Mouse (Mus musculus) kidney, embryonic 16.5 days (tissue): Measurements from ENCODE around the gene Usp35. TPM values are rescaled to one million over a fixed set of nuclear protein-coding genes. Genes with fewer than 3 reads are reported as not detected.

Experiments
- ATAC-seq: fragments of 200-750 bp; cut with Nextera tagmentation; 2 replicates; pipeline ENCODE4 v1.8.0; 2017; ENCODE audit warnings: moderate TSS enrichment; ENCODE audit not compliant: low FRiP score, low TSS enrichment
- H3K27ac ChIP-seq: fragments of 300-500 bp; sonication (generic); 2 replicates; pipeline ENCODE4 v1.5.1; 2014; ENCODE audit warnings: low read length
- H3K27me3 ChIP-seq: fragments of 300-500 bp; sonication (generic); 2 replicates; pipeline ENCODE4 v1.6.1; 2014; ENCODE audit warnings: low read length, control low read depth, mixed read lengths; ENCODE audit not compliant: insufficient read depth
- H3K36me3 ChIP-seq: fragments of 300-500 bp; sonication (generic); 2 replicates; pipeline ENCODE4 v1.6.1; 2014; ENCODE audit warnings: low read length, control low read depth, mixed read lengths; ENCODE audit not compliant: insufficient read depth
- H3K4me1 ChIP-seq: fragments of 300-500 bp; sonication (generic); 2 replicates; pipeline ENCODE4 v1.6.1; 2014; ENCODE audit warnings: low read length, control low read depth, mixed read lengths; ENCODE audit not compliant: insufficient read depth
- H3K4me2 ChIP-seq: fragments of 300-500 bp; sonication (generic); replicated peaks from 2 replicates; pipeline ENCODE4 v1.6.1; 2014; ENCODE audit warnings: low read depth, low read length
- H3K4me3 ChIP-seq: fragments of 300-500 bp; sonication (generic); 2 replicates; pipeline ENCODE4 v1.5.1; 2014; ENCODE audit warnings: mild to moderate bottlenecking, low read length
- H3K9ac ChIP-seq: fragments of 300-500 bp; sonication (generic); replicated peaks from 2 replicates; pipeline ENCODE4 v1.6.1; 2014; ENCODE audit warnings: low read length
- H3K9me3 ChIP-seq: fragments of 300-500 bp; sonication (generic); 2 replicates; pipeline ENCODE4 v1.6.1; 2016; ENCODE audit warnings: low read length, control low read depth
- WGBS: fragments of 180-500 bp; shearing (Covaris S2); extraction: QIAGEN DNeasy Blood & Tissue Kit; methylation state at CpG from one replicate; pipeline ENCODE4 v1.1.7; 2014; 5-methylcytosine and 5-hydroxymethylcytosine counted together
- polyA plus RNA-seq: library from polyadenylated mRNA; unstranded; fragments of >200 nt; fragmentation: Nextera tagmentation; extraction: Ambion mirVana; gene quantifications from 2 replicates; pipeline ENCODE4 v1.2.1, GENCODE M21; 2015

Gene Usp35
- polyA plus RNA-seq, 1 experiment from 2014 or later = 1.7 TPM

DNA sequence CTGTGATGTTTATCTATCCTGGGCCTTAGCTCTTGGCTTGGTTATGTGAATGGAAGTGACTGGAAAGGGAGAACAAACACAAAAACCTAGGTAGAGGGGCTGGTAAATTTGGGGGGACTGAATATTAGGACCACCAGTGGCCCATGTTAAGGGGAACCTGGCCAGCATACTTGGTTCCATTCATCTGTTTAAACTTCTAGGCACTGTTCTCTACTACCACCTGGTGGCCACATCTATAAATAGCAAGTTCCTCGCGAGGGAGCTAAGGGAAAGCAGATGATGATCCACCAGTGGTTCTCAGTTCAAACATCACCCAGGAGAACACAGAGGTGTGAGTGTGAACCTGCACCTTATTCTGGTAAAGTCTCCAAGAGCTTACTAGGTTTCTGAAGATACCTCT is 34.4 kb downstream of the Usp35 start:
- Histone ChIP-seq H3K9me3 (no peaks in the 10 kb centered on the region), H3K27ac (no peak overlapping the region), H3K4me3 (no peak overlapping the region), H3K27me3 (no peaks in the 10 kb centered on the region), H3K36me3 (peaks cover 15% of the 10 kb centered on the region), H3K9ac (no peak overlapping the region), H3K4me1 (no peaks in the 10 kb centered on the region), H3K4me2 (no peak overlapping the region)
- WGBS = 7% methylated on average over 2 of the region's 2 CpGs
- ATAC-seq = no peak

DNA sequence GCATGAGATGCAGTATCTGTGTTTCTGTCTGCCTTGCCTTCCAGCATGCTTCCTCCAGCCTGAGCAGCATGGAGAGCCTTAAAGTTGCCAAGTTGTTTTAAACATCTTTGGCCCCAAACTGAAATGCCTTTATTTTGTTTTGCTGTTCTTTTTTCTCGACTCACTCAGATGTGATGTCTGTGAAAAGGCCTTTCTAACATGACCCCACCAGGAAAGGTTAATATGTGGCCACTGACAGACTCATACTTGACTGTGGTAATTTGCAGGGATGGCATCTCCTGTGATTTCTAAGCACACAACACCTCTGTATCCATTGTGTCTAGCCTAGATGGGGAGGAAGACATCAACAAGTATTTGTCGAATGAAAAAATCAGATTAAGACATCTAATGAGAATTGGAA is 34.8 kb downstream of the Usp35 start:
- WGBS = 46% methylated on average over 2 of the region's 2 CpGs
- no peak overlapping the region for H3K4me2 ChIP-seq
- H3K4me3 ChIP-seq = no peak overlapping the region
- no peak for ATAC-seq
- H3K4me1 ChIP-seq = no peaks in the 10 kb centered on the region
- H3K27me3 ChIP-seq = no peaks in the 10 kb centered on the region
- H3K9ac ChIP-seq = no peak overlapping the region
- H3K9me3 ChIP-seq = no peaks in the 10 kb centered on the region
- H3K36me3 ChIP-seq = peaks cover 15% of the 10 kb centered on the region
- H3K27ac ChIP-seq = no peak overlapping the region

DNA sequence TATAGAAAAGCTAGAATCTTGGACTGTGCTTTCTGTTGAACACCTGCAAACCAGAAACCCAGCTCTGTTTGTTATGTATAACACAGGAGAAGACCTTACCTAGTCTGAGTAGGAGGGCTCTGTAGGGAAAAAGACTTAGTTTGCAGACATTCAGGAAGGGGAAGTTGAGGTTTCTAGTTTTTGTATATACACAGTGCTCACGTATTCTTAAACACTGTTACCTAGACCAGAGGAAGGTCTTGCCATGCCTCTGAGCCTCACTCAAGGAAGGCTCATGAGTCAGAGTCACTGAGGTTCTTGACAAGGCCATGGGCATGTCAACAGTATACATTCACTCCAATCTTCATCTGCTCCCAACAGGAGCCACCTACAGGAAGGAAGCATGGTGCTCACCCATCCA is 60.8 kb downstream of the Usp35 start:
- Histone ChIP-seq H3K4me1 (no peaks in the 10 kb centered on the region), H3K36me3 (peaks cover 13% of the 10 kb centered on the region), H3K4me2 (no peak overlapping the region), H3K27ac (no peak overlapping the region), H3K27me3 (no peaks in the 10 kb centered on the region), H3K9ac (no peak overlapping the region), H3K4me3 (no peak overlapping the region), H3K9me3 (no peaks in the 10 kb centered on the region)
- ATAC-seq = no peak
- 83% methylated on average over 1 of the region's 1 CpGs for WGBS

DNA sequence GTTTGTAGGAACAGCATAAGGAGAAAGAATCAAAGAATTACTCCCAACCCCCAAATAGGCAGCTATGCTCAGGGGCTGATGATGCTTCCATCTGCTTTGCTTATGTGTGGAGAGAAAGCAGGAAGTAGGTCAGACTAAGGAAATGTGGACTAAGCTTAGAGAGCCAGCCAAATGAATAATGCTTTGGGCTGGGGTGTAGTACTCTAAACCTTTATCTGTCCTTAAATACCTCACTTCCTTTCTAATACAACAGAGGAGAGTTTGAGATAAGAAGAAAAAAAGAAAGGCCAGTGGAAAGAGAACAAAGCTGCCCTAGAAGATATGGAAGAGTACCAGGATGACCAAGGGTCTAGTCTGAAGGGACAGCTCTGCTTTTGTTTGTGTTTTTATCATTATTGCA is 61.5 kb downstream of the Usp35 start:
- H3K36me3 ChIP-seq = peaks cover 13% of the 10 kb centered on the region
- H3K9me3 ChIP-seq = no peaks in the 10 kb centered on the region
- H3K9ac ChIP-seq = no peak overlapping the region
- H3K4me2 ChIP-seq = no peak overlapping the region
- no peaks in the 10 kb centered on the region for H3K27me3 ChIP-seq
- H3K4me1 ChIP-seq = no peaks in the 10 kb centered on the region
- H3K27ac ChIP-seq = no peak overlapping the region
- ATAC-seq = no peak
- no peak overlapping the region for H3K4me3 ChIP-seq

DNA sequence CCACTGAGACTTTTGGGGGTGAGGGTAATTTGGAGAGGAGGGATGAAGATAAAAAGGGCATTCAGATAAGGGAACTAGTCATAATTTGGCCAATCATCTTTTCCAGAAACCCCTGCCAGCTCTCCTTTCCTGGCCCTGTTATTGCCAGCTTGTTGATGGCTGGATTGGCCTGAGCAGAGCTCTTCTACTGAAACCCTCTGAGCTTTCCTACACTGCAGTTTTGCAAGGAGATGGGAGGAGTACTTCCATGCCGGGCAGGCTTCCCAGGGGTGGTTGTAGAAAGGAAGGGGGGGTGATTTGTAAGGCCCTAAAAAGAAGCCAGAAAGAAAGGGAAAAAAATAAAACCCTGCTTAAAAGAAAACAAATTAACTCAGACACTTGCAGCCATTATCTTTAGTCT is 69.3 kb downstream of the Usp35 start:
- Histone ChIP-seq H3K9ac (no peak overlapping the region), H3K4me3 (no peak overlapping the region), H3K4me1 (peaks cover 3% of the 10 kb centered on the region; the same call in 1 of the 2 replicates), H3K36me3 (no peaks in the 10 kb centered on the region), H3K27me3 (no peaks in the 10 kb centered on the region), H3K27ac (no peak overlapping the region), H3K4me2 (no peak overlapping the region), H3K9me3 (no peaks in the 10 kb centered on the region)
- no peak for ATAC-seq
- WGBS = 54% methylated on average over 1 of the region's 1 CpGs

Other genes starting within 250 kb of the Usp35 start
- 4.7 and 5.4 TPM in 2 replicates for gene Kctd21, start 307 bp upstream of the Usp35 start, polyA plus RNA-seq
- 43.6 and 49.3 TPM in 2 replicates for gene Alg8, start 39.6 kb upstream of the Usp35 start, polyA plus RNA-seq
- gene Ndufc2, start 68.0 kb upstream of the Usp35 start, polyA plus RNA-seq = 324 and 325 TPM in 2 replicates
- 0.81 and 1.2 TPM in 2 replicates for gene Thrsp, start 85.7 kb upstream of the Usp35 start, polyA plus RNA-seq
- gene Kctd14, start 119.3 kb upstream of the Usp35 start, polyA plus RNA-seq = 1.2 and 1.4 TPM in 2 replicates
- gene Ints4, start 148.9 kb upstream of the Usp35 start, polyA plus RNA-seq = 59.2 and 60.4 TPM in 2 replicates
- gene Aamdc, start 247.5 kb upstream of the Usp35 start, polyA plus RNA-seq = 57.5 and 58.5 TPM in 2 replicates
- 18.8 and 20.9 TPM in 2 replicates for gene Rsf1, start 247.9 kb upstream of the Usp35 start, polyA plus RNA-seq